Mouse (Mus musculus) intestine, embryonic 14.5 days (tissue): ENCODE measurements around the gene Srd5a1. TPM values are rescaled to one million over a fixed set of nuclear protein-coding genes. Genes with fewer than 3 reads are reported as not detected.

Experiments
- ATAC-seq: fragments of 200-750 bp; cut with Nextera tagmentation; replicated peaks from 2 replicates; pipeline ENCODE4 v1.8.0; 2017; ENCODE audit warnings: low read depth, moderate number of reproducible peaks, moderate TSS enrichment, moderate library complexity; ENCODE audit not compliant: low FRiP score, low TSS enrichment
- DNase-seq: peaks from one replicate; pipeline ENCODE4 v3.0.0-alpha.2; 2018; ENCODE audit warnings: low spot score
- H3K27ac ChIP-seq: fragments of 300-500 bp; sonication (generic); 2 replicates; pipeline ENCODE4 v1.5.1; 2014; ENCODE audit warnings: low read depth, mild to moderate bottlenecking, control low read depth
- H3K27me3 ChIP-seq: fragments of 300-500 bp; sonication (generic); replicated peaks from 2 replicates; pipeline ENCODE4 v1.6.1; 2014; ENCODE audit warnings: low read length, control low read depth; ENCODE audit not compliant: control insufficient read depth, insufficient read depth
- H3K36me3 ChIP-seq: fragments of 300-500 bp; sonication (generic); 2 replicates; pipeline ENCODE4 v1.6.1; 2014; ENCODE audit warnings: low read length, control low read depth; ENCODE audit not compliant: control insufficient read depth, insufficient read depth
- H3K4me1 ChIP-seq: fragments of 300-500 bp; sonication (generic); replicated peaks from 2 replicates; pipeline ENCODE4 v1.6.1; 2014; ENCODE audit warnings: low read length, control low read depth, mixed read lengths; ENCODE audit not compliant: control insufficient read depth, insufficient read depth
- H3K4me2 ChIP-seq: fragments of 300-500 bp; sonication (generic); 2 replicates; pipeline ENCODE4 v1.6.1; 2014; ENCODE audit warnings: low read length
- H3K4me3 ChIP-seq: fragments of 300-500 bp; sonication (generic); 2 replicates; pipeline ENCODE4 v1.5.1; 2014; ENCODE audit warnings: low read depth, low read length, control low read depth, mixed read lengths
- H3K9ac ChIP-seq: fragments of 300-500 bp; sonication (generic); 2 replicates; pipeline ENCODE4 v1.6.1; 2014; ENCODE audit warnings: mild to moderate bottlenecking, low read length
- H3K9me3 ChIP-seq: fragments of 300-500 bp; sonication (generic); 2 replicates; pipeline ENCODE4 v1.6.1; 2016; ENCODE audit warnings: low read length, control low read depth; ENCODE audit not compliant: control insufficient read depth
- WGBS: fragments of 180-500 bp; shearing (Covaris S2); extraction: QIAGEN DNeasy Blood & Tissue Kit; methylation state at CpG from one replicate; pipeline ENCODE4 v1.1.7; 2014; 5-methylcytosine and 5-hydroxymethylcytosine counted together
- polyA plus RNA-seq: library from polyadenylated mRNA; unstranded; fragments of >200 nt; fragmentation: Nextera tagmentation; extraction: Ambion mirVana; gene quantifications from 2 replicates; pipeline ENCODE4 v1.2.1, GENCODE M21; 2014

Gene Srd5a1
- polyA plus RNA-seq: 19.8 and 25.2 TPM in 2 replicates

- Histone ChIP-seq H3K27me3 (no peaks in the 10 kb centered on the region), H3K4me1 (peaks cover 14% of the 10 kb centered on the region), H3K27ac (peak within 1 kb of the TSS; percentile 67; the same call in 1 of the 2 replicates), H3K9me3 (no peaks in the 10 kb centered on the region), H3K9ac (peak within 1 kb of the TSS; percentile 87), H3K36me3 (peaks cover 34% of the 10 kb centered on the region), H3K4me3 (peak within 1 kb of the TSS; percentile 73), H3K4me2 (peak within 1 kb of the TSS; percentile 98)
- peak; percentile 100 for DNase-seq
- ATAC-seq: peak; percentile 99
- under 1% methylated on average over 69 of the region's 69 CpGs for WGBS
These were observed at the start of gene Srd5a1 for GRCm38 (mm10) chr13:69611398-69612174. Gene Srd5a1, minus strand, starts transcription at chr13:69611442.

DNA sequence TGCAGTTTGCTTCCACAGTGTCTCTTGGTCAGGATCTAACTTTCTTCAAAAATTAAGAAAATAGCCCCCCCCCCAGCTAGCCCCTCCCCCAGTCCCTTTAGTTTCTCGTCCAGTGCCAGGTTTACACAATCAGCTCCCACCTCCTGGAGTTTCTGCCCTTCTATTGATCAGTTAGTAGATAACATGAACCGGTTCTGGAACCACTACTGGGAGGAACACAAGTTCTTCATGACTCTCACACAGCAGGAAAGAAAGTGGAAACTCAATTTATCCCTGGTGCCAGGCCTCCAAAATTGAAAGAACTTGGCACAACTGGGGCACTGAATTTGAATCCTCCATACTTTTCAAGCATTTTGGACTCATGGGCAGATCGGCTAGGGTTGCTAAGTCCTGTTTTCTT is 43.3 kb upstream of the Srd5a1 start:
- no peaks in the 10 kb centered on the region for H3K4me1 ChIP-seq
- no peak overlapping the region for H3K4me2 ChIP-seq
- no peaks in the 10 kb centered on the region for H3K36me3 ChIP-seq
- DNase-seq (no peak), ATAC-seq (no peak)
- 69% methylated on average over 3 of the region's 3 CpGs for WGBS
- no peak overlapping the region for H3K4me3 ChIP-seq
- H3K9ac ChIP-seq: no peak overlapping the region
- H3K27me3 ChIP-seq: no peaks in the 10 kb centered on the region
- no peak overlapping the region for H3K27ac ChIP-seq
- no peaks in the 10 kb centered on the region for H3K9me3 ChIP-seq

- H3K4me1 ChIP-seq: no peaks in the 10 kb centered on the region
- no peak overlapping the region for H3K27ac ChIP-seq
- no peak overlapping the region for H3K4me3 ChIP-seq
- H3K27me3 ChIP-seq: no peaks in the 10 kb centered on the region
- DNase-seq (no peak), ATAC-seq (no peak)
- 81% methylated on average over 9 of the region's 9 CpGs for WGBS
- H3K4me2 ChIP-seq: no peak overlapping the region
- no peak overlapping the region for H3K9ac ChIP-seq
- H3K36me3 ChIP-seq: no peaks in the 10 kb centered on the region
- H3K9me3 ChIP-seq: no peaks in the 10 kb centered on the region
These were observed 35.2 kb upstream of the Srd5a1 start for GRCm38 (mm10) chr13:69646481-69646880.

DNA sequence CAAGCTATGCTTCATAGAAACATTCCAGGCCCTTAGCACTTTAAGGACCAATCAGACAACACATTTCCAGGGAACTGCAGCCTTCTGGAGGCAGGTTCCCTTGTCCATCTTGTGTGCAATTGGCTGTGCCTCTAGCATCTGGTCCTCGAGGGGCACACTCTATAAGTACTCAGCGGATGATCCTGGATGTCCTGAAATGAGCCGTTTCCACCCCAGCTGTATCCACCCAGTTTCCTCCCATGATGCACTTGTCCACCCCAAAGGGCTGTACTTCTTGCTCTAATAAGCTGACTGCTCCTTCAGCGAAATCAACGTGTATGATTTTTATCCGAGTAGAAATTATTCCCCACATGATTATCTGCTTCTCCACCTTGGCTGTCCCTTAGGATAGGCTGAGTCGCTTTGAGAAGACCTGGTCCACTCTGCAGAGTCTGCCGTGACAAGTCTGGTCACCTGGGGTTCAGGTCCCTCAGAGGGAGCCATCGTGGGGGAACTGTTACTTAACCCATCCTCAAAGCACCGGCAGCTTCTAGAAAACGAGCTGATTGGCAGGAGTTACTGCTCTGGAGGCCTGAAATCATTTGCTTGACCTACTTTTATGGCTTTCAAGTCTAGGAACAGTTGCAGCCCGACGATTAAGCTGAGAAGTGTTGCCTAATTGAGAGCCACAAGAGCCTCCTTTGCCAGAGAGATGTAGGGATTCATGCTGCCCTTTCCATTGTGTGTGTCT is 34.6 kb upstream of the Srd5a1 start:
- Histone ChIP-seq H3K4me3 (no peak overlapping the region), H3K36me3 (no peaks in the 10 kb centered on the region), H3K27ac (no peak overlapping the region), H3K4me1 (no peaks in the 10 kb centered on the region), H3K9me3 (no peaks in the 10 kb centered on the region), H3K4me2 (no peak overlapping the region), H3K9ac (no peak overlapping the region), H3K27me3 (no peaks in the 10 kb centered on the region)
- ATAC-seq: no peak
- 66% methylated on average over 13 of the region's 13 CpGs for WGBS
- DNase-seq: no peak

GRCm38 (mm10) chr13:69644427-69645166 is 33.4 kb upstream of the Srd5a1 start:
- H3K36me3 ChIP-seq: peaks cover 8% of the 10 kb centered on the region
- H3K4me2 ChIP-seq: no peak overlapping the region
- H3K27ac ChIP-seq: no peak overlapping the region
- DNase-seq: peak; percentile 40
- 0 out of 2 replicates have a peak, but pooled peaks have one; percentile 47 for ATAC-seq
- no peaks in the 10 kb centered on the region for H3K27me3 ChIP-seq
- H3K9ac ChIP-seq: no peak overlapping the region
- WGBS: 79% methylated on average over 13 of the region's 13 CpGs
- H3K4me3 ChIP-seq: no peak overlapping the region
- no peaks in the 10 kb centered on the region for H3K4me1 ChIP-seq
- H3K9me3 ChIP-seq: no peaks in the 10 kb centered on the region

- no peak overlapping the region for H3K4me2 ChIP-seq
- peaks cover 14% of the 10 kb centered on the region for H3K36me3 ChIP-seq
- DNase-seq (peak; percentile 7), ATAC-seq (no peak)
- no peak overlapping the region for H3K27ac ChIP-seq
- H3K9ac ChIP-seq: no peak overlapping the region
- no peaks in the 10 kb centered on the region for H3K9me3 ChIP-seq
- no peaks in the 10 kb centered on the region for H3K27me3 ChIP-seq
- H3K4me1 ChIP-seq: no peaks in the 10 kb centered on the region
- H3K4me3 ChIP-seq: no peak overlapping the region
- 71% methylated on average over 2 of the region's 2 CpGs for WGBS
These were observed 32.7 kb upstream of the Srd5a1 start for GRCm38 (mm10) chr13:69643937-69644336.

DNA sequence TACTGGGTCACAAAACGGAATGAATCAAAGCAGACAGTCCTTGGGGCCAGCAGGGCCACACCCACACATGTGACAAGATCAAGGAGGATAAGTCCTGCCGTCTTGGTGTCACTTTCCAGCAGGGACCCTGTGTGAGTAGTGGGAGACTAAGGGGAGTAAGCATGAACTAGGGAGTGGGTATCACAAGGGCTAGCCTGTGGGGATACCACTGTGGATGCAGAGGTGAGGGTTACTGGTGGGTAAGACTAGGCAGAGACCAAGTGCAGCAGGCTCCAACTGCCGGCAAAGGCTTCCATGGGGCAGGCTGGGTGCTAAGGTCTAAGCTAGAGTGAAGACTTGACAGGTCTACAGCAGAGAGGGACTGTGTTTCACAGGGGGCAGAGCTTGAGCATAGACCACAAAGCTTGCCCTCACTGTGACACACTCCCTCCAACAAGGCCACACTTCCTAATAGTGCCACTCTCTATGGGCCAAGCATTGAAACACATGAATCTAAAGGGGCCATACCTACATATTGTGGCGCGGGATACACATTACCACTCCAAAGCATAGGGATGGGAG is 31.5 kb upstream of the Srd5a1 start:
- H3K27me3 ChIP-seq: no peaks in the 10 kb centered on the region
- no peak overlapping the region for H3K27ac ChIP-seq
- no peak for DNase-seq
- no peaks in the 10 kb centered on the region for H3K9me3 ChIP-seq
- no peak overlapping the region for H3K9ac ChIP-seq
- WGBS: 68% methylated on average over 5 of the region's 5 CpGs
- peaks cover 25% of the 10 kb centered on the region for H3K36me3 ChIP-seq
- no peaks in the 10 kb centered on the region for H3K4me1 ChIP-seq
- no peak overlapping the region for H3K4me2 ChIP-seq
- H3K4me3 ChIP-seq: no peak overlapping the region
- ATAC-seq: no peak

GRCm38 (mm10) chr13:69641017-69641416 is 29.8 kb upstream of the Srd5a1 start:
- DNase-seq: no peak
- Histone ChIP-seq H3K4me2 (no peak overlapping the region), H3K9ac (no peak overlapping the region), H3K9me3 (no peaks in the 10 kb centered on the region), H3K27me3 (no peaks in the 10 kb centered on the region), H3K27ac (no peak overlapping the region), H3K4me1 (no peaks in the 10 kb centered on the region), H3K4me3 (no peak overlapping the region), H3K36me3 (peaks cover 43% of the 10 kb centered on the region)
- 88% methylated on average over 3 of the region's 3 CpGs for WGBS
- no peak for ATAC-seq
